Mouse (Mus musculus) ZHBTc4 (cell line): ENCODE results near the gene Nrd1.

Experiments used
- DNase-seq: peaks from one replicate; pipeline ENCODE4 v3.0.0-alpha.2; 2011; ENCODE audit warnings: low read depth, low spot score

The Nrd1 gene

GRCm38 (mm10) chr4:109094269-109094668, 93.8 kb downstream of the Nrd1 start:
- DNase-seq: no peak

GRCm38 (mm10) chr4:109098861-109099260, 98.4 kb downstream of the Nrd1 start:
- no peak for DNase-seq

DNA sequence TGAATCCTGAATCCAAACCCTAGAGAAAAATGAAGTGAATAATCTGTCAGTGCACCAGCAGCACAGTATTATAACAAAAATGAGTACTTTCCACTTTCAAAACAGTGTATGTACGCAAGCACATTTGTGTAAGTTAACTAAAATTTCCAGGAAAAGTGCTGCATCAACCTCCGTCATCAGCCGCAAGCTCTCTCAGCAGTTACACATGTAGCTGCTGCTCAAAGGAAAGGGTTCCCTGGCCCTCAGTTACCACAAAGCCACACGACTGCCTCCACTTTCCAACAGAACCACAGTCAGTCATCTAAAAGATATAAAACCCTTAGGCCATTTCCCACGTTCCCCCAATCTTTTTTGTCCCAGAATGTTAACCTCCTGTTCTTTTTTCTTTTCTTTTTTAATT, 102.1 kb downstream of the Nrd1 start:
- DNase-seq: no peak

GRCm38 (mm10) chr4:109103145-109103883, 102.9 kb downstream of the Nrd1 start:
- no peak for DNase-seq

DNA sequence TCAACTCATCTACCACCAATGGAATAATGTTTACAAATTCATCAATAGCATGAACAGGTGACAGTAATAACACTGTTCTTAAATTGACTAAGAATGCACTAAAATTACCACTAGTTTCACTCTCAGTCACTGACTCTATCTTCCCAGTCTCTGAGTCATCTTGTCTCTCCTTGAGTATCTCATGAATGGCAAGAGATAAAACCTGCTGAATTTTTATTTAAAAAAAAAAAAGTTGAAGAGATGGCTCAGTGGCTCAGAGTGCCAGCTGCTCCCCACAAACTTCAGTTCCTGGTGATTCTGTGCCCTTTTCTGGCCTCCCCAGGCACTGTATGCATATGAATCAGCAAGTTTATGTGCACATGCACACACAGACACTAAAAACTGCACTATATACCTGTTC, 104.8 kb downstream of the Nrd1 start:
- DNase-seq: no peak

GRCm38 (mm10) chr4:109106034-109106433, 105.6 kb downstream of the Nrd1 start:
- no peak for DNase-seq

- no peak for DNase-seq
Measured at GRCm38 (mm10) chr4:109106594-109106993, 106.1 kb downstream of the Nrd1 start.

DNA sequence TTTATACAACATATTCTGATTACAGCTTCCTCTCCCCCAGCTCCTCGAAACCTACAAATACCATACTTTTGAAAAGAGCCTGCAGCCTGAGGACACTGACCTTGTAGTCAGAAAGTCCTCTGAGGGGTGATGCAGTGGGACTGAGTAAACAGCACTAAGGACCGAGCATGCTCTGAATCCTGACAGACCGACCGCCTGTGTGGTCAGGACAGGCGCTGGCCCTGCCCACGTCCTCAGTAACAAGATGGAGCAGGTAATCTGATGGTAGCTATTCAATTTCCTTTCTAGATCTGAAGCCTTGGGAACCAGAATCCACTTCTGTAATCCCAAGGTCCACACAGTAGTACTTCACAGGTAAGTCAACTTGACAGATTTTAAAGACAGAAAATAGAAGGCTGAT, 108.6 kb downstream of the Nrd1 start:
- DNase-seq: no peak

DNA sequence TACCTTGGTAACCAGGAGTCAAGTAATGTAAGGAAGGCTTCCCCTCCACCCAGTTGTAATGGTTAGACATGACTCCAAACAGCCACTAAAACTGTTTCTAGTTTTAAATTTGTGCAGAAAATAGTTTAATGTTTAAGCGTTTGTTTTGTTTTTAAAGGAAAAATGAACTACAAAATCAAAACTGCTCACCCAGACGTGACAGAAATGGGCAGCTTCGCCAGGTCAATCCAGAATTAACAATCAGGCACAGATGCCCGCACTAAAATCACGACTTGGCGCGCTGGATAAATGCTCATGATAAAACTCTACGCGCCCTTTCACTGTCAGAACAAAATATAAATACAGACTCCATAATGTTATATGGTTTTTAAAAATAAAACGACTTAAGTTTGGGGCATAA, 109.2 kb downstream of the Nrd1 start:
- DNase-seq: no peak

- DNase-seq: no peak
Measured at GRCm38 (mm10) chr4:109110978-109111377, 110.5 kb downstream of the Nrd1 start.
